Mouse (Mus musculus) heart, adult 2 months (tissue): Measurements from ENCODE around the gene Akap9. TPM values are rescaled to one million over a fixed set of nuclear protein-coding genes. Genes with fewer than 3 reads are reported as not detected.

Source experiments
- DNase-seq, 2 experiments: peaks; one replicate each; pipeline ENCODE4 v3.0.0; 2021
- H3K27ac ChIP-seq: fragments of 200-600 bp; 2 replicates; pipeline ENCODE4 v1.8.1; 2022
- H3K27me3 ChIP-seq: fragments of 200-500 bp; 2 replicates; pipeline ENCODE4 v1.6.1; 2012; ENCODE audit warnings: mild to moderate bottlenecking, low read length, inconsistent platforms, mixed read lengths; ENCODE audit not compliant: control insufficient read depth, insufficient read depth
- H3K36me3 ChIP-seq: fragments of 200-500 bp; 2 replicates; pipeline ENCODE4 v1.6.1; 2012; ENCODE audit warnings: low read length, inconsistent platforms; ENCODE audit not compliant: control insufficient read depth, insufficient read depth
- H3K4me1 ChIP-seq: fragments of 200-500 bp; 2 replicates; pipeline ENCODE4 v1.6.1; 2011; ENCODE audit warnings: low read length; ENCODE audit not compliant: control insufficient read depth, insufficient read depth
- H3K4me3 ChIP-seq: fragments of 200-600 bp; 2 replicates; pipeline ENCODE4 v1.8.1; 2022
- H3K79me2 ChIP-seq: fragments of 200-500 bp; replicated peaks from 2 replicates; pipeline ENCODE4 v1.6.1; 2012; ENCODE audit warnings: mild to moderate bottlenecking, inconsistent platforms, low read length, moderate library complexity, mixed read lengths; ENCODE audit not compliant: control insufficient read depth, insufficient read depth
- H3K9ac ChIP-seq: fragments of 200-500 bp; 2 replicates; pipeline ENCODE4 v1.6.1; 2012; ENCODE audit warnings: low read depth, mild to moderate bottlenecking, control low read depth, inconsistent platforms, low read length, mixed read lengths
- CTCF ChIP-seq: fragments of 200-600 bp; IDR thresholded peaks from 2 replicates; pipeline ENCODE4 v1.8.1; 2022; ENCODE audit warnings: antibody characterized with exemption, mild to moderate bottlenecking, moderate library complexity
- EP300 ChIP-seq: fragments of 200-500 bp; IDR thresholded peaks from 2 replicates; pipeline ENCODE4 v1.6.1; 2011; ENCODE audit warnings: low read depth, low read length, control low read depth; ENCODE audit not compliant: insufficient read depth
- POLR2A ChIP-seq: fragments of 200-500 bp; IDR thresholded peaks from 2 replicates; pipeline ENCODE4 v1.6.1; 2011; ENCODE audit warnings: mild to moderate bottlenecking, low read depth, low read length, control low read depth; ENCODE audit not compliant: insufficient read depth
- WGBS: fragments of 180-500 bp; shearing (Covaris S2); methylation state at CpG from one replicate; pipeline ENCODE4 v1.1.7; 2018; 5-methylcytosine and 5-hydroxymethylcytosine counted together
- intact Hi-C: fragments of 180-260 bp; cut with DNase I; formaldehyde crosslinking; loops from one replicate; pipeline ENCODE4 v1.15.1; 2025
- polyA plus RNA-seq: library from polyadenylated mRNA; depleted of rRNA; stranded (reverse); fragments of >200 nt; gene quantifications from 2 replicates; pipeline ENCODE4 v1.2.3, GENCODE M21; 2012
- total RNA-seq, 2 experiments: library from RNA; stranded (reverse); gene quantifications; 2 replicates each; pipeline ENCODE4 v1.2.3; 2021

Gene Akap9
- total and polyA plus RNA-seq, 3 experiments: 4.4 to 45.3 (median 37.5) TPM

DNA sequence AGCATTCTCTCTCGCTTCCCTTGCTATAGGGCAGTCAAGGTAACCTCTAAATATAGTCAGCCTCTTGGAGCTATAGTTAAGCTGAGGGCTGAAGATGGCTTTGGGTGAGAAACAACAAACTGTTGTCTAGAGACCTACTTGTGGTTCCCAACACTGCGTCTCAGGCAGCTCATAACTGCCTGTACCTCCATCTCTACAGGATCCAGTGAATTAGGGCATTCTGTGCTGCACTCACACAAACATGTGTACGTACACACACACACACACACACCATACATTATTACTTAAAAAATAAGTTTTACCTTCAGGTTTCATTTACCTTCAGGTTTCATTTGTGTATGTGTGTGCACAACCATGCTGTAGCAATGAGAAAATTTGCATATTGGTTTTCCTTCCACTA lies 151.2 kb downstream of the Akap9 start:
- H3K27me3 ChIP-seq: no peaks in the 10 kb centered on the region
- no peaks in the 10 kb centered on the region for H3K4me1 ChIP-seq
- H3K27ac ChIP-seq: no peak overlapping the region
- TF ChIP-seq POLR2A: no peak
- TF ChIP-seq EP300: no peak
- TF ChIP-seq CTCF: no peak
- H3K79me2 ChIP-seq: no peaks in the 10 kb centered on the region
- no peaks in the 10 kb centered on the region; the same call in none of the 2 replicates for H3K36me3 ChIP-seq
- no peak for DNase-seq
- H3K4me3 ChIP-seq: no peak overlapping the region
- 95% methylated on average over 3 of the region's 3 CpGs for WGBS
- H3K9ac ChIP-seq: no peak overlapping the region
- intact Hi-C loops: no loop called here

DNA sequence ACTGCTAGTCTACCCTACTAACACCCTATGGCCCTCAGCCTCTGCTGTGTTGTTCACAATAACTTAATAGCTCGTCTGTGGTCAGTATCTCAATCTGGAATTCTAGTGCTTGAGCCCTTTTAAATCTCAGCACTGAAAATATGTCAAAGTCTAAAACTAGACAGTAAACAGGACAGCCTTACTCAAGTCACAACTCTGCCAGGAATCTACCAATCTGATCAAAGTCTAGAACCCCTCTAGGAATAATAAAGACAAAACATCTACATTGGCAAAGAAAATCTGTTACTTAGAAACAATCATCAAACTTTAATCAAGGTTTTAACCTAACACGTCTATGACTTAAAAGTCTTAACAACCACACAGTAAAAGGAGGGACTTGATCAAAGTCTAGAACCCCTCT lies 153.0 kb downstream of the Akap9 start:
- H3K27me3 ChIP-seq: no peaks in the 10 kb centered on the region
- 75% methylated on average over 2 of the region's 2 CpGs for WGBS
- no peaks in the 10 kb centered on the region for H3K4me1 ChIP-seq
- no peak for TF ChIP-seq EP300
- no peak for TF ChIP-seq POLR2A
- no peak for TF ChIP-seq CTCF
- no peaks in the 10 kb centered on the region for H3K79me2 ChIP-seq
- no peak overlapping the region for H3K9ac ChIP-seq
- H3K36me3 ChIP-seq: no peaks in the 10 kb centered on the region; the same call in none of the 2 replicates
- no peak for DNase-seq
- intact Hi-C loops: no loop called here
- H3K27ac ChIP-seq: no peak overlapping the region
- H3K4me3 ChIP-seq: no peak overlapping the region

DNA sequence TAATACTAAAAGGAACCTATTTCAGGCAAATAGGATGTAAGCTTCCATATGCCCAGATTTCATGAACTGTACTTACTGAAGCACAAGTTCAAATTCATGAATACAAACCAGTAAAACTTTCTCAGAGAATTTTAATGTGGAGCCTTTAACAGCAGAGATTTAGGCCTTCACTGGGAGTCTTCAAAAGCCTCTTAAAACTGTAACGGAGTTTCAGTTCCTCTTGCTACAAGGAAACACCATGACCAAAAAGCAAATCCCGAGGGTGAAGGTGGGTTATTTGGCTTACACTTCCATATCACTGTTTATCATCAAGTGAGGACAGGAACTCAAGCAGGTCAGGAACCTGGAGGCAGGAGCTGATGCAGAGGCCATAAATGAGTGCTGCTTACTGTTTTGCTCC lies 153.7 kb downstream of the Akap9 start:
- no peak for TF ChIP-seq EP300
- no peak for TF ChIP-seq CTCF
- no peak for TF ChIP-seq POLR2A
- H3K27me3 ChIP-seq: no peaks in the 10 kb centered on the region
- no peaks in the 10 kb centered on the region for H3K4me1 ChIP-seq
- no peak overlapping the region for H3K27ac ChIP-seq
- H3K9ac ChIP-seq: no peak overlapping the region
- H3K36me3 ChIP-seq: no peaks in the 10 kb centered on the region; the same call in none of the 2 replicates
- intact Hi-C loops: no loop called here
- 78% methylated on average over 2 of the region's 2 CpGs for WGBS
- no peak for DNase-seq
- H3K4me3 ChIP-seq: no peak overlapping the region
- no peaks in the 10 kb centered on the region for H3K79me2 ChIP-seq

DNA sequence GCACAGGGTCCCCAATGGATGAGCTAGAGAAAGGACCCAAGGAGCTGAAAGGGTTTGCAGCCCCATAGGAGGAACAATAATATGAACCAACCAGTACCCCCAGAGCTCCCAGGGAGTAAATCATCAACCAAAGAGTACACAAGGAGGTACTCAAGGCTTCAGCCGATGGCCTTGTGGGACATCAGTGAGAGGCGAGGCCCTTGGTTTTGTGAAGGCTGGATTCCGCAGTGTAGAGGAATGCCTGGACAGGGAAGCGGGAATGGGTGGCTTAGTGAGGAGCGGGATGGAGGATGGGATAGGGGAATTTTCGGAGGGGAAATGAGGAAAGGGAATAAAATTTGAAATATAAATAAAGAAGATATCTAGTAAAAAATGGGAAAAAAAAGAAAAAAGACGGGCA lies 157.1 kb downstream of the Akap9 start:
- no peaks in the 10 kb centered on the region for H3K27me3 ChIP-seq
- no peak overlapping the region for H3K4me3 ChIP-seq
- no peaks in the 10 kb centered on the region; the same call in 1 of the 2 replicates for H3K36me3 ChIP-seq
- TF ChIP-seq EP300 (no peak), CTCF (no peak), POLR2A (no peak)
- no peak overlapping the region for H3K27ac ChIP-seq
- no peak overlapping the region for H3K9ac ChIP-seq
- intact Hi-C loops: no loop called here
- H3K4me1 ChIP-seq: no peaks in the 10 kb centered on the region
- WGBS: 94% methylated on average over 7 of the region's 7 CpGs
- no peak for DNase-seq
- no peaks in the 10 kb centered on the region for H3K79me2 ChIP-seq

DNA sequence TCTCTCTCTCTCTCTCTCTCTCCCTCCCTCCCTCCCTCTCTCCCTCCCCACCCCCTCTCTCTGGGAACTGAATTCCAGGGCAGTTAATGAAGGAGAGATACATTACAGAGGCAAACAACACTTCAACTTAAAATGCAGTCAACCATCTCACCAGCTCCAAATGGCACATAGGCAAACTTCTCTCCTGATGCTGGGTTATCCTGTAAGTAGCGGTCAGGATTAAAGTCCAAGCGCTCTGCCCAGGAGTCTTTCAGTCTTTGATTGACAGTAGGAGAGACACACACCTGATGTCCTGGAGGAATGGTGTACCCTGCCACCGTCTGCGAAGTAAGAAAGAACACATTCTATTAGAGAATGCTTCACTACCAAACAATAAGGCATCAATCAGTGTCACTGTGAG lies 158.5 kb downstream of the Akap9 start:
- 91% methylated on average over 4 of the region's 4 CpGs for WGBS
- no peaks in the 10 kb centered on the region for H3K27me3 ChIP-seq
- intact Hi-C loops: no loop called here
- H3K9ac ChIP-seq: no peak overlapping the region
- DNase-seq: no peak
- H3K4me3 ChIP-seq: no peak overlapping the region
- H3K79me2 ChIP-seq: no peaks in the 10 kb centered on the region
- no peak overlapping the region for H3K27ac ChIP-seq
- H3K4me1 ChIP-seq: no peaks in the 10 kb centered on the region
- TF ChIP-seq EP300 (no peak), POLR2A (no peak), CTCF (no peak)
- no peaks in the 10 kb centered on the region; the same call in 1 of the 2 replicates for H3K36me3 ChIP-seq

DNA sequence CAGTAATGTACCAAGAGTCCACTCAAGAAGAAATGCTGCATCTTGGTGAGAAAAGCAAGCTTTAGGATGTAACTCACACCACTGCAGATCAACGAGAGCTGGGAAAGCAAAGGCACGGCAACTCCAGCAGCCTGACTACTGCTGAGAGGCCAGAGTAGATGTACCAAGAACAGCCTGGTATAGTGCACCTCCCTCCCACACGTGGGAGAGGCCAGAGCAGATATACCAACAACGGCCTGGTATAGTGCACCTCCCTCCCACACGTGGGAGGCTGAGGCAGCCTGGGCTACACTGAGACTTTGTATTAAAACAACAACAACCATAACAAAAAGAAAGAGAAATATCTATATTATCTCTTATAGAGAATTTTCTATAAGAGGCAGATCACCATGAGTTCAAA lies 160.3 kb downstream of the Akap9 start:
- no peaks in the 10 kb centered on the region for H3K27me3 ChIP-seq
- 88% methylated on average over 5 of the region's 5 CpGs for WGBS
- no peak overlapping the region for H3K4me3 ChIP-seq
- H3K9ac ChIP-seq: no peak overlapping the region
- no peaks in the 10 kb centered on the region for H3K4me1 ChIP-seq
- no peak for TF ChIP-seq POLR2A
- TF ChIP-seq EP300: no peak
- no peak for TF ChIP-seq CTCF
- H3K27ac ChIP-seq: no peak overlapping the region
- no peaks in the 10 kb centered on the region; the same call in 1 of the 2 replicates for H3K36me3 ChIP-seq
- DNase-seq: no peak
- intact Hi-C loops: no loop called here
- no peaks in the 10 kb centered on the region for H3K79me2 ChIP-seq

DNA sequence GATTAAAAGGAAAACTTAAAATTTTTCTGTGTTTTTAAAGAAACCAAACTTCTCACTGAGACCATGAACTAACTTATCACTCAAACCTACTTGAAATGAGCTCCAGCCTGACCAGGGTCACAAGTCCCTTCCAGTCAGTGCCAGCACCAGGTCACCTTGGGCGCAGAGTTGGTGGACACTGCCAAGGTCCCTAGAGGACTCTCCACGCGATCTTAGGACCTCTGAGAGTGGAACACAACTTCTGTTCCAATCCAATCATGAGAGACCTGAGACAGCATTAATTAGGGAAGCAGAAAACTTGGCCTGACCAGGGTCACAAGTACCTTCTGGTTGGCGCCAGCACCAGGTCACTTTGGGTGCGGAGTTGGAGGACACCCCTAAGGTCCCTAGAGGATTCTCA lies 166.6 kb downstream of the Akap9 start:
- peaks cover 2% of the 10 kb centered on the region; the same call in 1 of the 2 replicates for H3K36me3 ChIP-seq
- H3K9ac ChIP-seq: no peak overlapping the region
- WGBS: 72% methylated on average over 5 of the region's 5 CpGs
- no peaks in the 10 kb centered on the region for H3K79me2 ChIP-seq
- TF ChIP-seq CTCF (no peak), POLR2A (no peak), EP300 (no peak)
- no peak for DNase-seq
- no peaks in the 10 kb centered on the region for H3K27me3 ChIP-seq
- H3K4me1 ChIP-seq: no peaks in the 10 kb centered on the region
- no peak overlapping the region for H3K4me3 ChIP-seq
- intact Hi-C loops: no loop called here
- H3K27ac ChIP-seq: no peak overlapping the region
